Mouse (Mus musculus) urinary bladder, postnatal 10 days (tissue): Measurements from ENCODE around the gene Gng8.

Experiments
- DNase-seq: peaks from one replicate; pipeline ENCODE4 v3.0.0; 2022; ENCODE audit warnings: low spot score

Gng8 gene

GRCm38 (mm10) chr7:16891641-16892351, at the start of gene Gng8:
Gene Gng8, plus strand, starts transcription at chr7:16891786.
- peak; percentile 61 for DNase-seq

GRCm38 (mm10) chr7:16842645-16843063, 48.9 kb upstream of the Gng8 start, which contains the start of gene Prkd2:
Gene Prkd2, plus strand, starts transcription at chr7:16842902.
- peak; percentile 70 for DNase-seq

- DNase-seq: no peak
These were observed 48.0 kb upstream of the Gng8 start for GRCm38 (mm10) chr7:16843441-16844171.

- DNase-seq: no peak
These were observed 46.9 kb upstream of the Gng8 start for GRCm38 (mm10) chr7:16844696-16845071.

GRCm38 (mm10) chr7:16845072-16845819, 46.3 kb upstream of the Gng8 start:
- DNase-seq: no peak

- no peak for DNase-seq
These were observed 45.8 kb upstream of the Gng8 start for GRCm38 (mm10) chr7:16845820-16846167.

- no peak for DNase-seq
These were observed 44.8 kb upstream of the Gng8 start for GRCm38 (mm10) chr7:16846775-16847174.

- DNase-seq: no peak
These were observed 44.1 kb upstream of the Gng8 start for GRCm38 (mm10) chr7:16847507-16847906.

GRCm38 (mm10) chr7:16848579-16848978, 43.0 kb upstream of the Gng8 start:
- DNase-seq: no peak

GRCm38 (mm10) chr7:16851636-16852035, 40.0 kb upstream of the Gng8 start:
- no peak for DNase-seq

GRCm38 (mm10) chr7:16853302-16853831, 38.2 kb upstream of the Gng8 start:
- DNase-seq: no peak

GRCm38 (mm10) chr7:16858336-16858735, 33.2 kb upstream of the Gng8 start:
- no peak for DNase-seq

GRCm38 (mm10) chr7:16859902-16860651, 31.5 kb upstream of the Gng8 start:
- no peak for DNase-seq

GRCm38 (mm10) chr7:16867488-16867887, 24.1 kb upstream of the Gng8 start:
- no peak for DNase-seq

GRCm38 (mm10) chr7:16869497-16869896, 22.1 kb upstream of the Gng8 start:
- no peak for DNase-seq

- no peak for DNase-seq
These were observed 20.0 kb upstream of the Gng8 start for GRCm38 (mm10) chr7:16871600-16871999.

GRCm38 (mm10) chr7:16872478-16872877, 19.1 kb upstream of the Gng8 start:
- DNase-seq: no peak

GRCm38 (mm10) chr7:16873392-16873791, 18.2 kb upstream of the Gng8 start:
- no peak for DNase-seq

- no peak for DNase-seq
These were observed 17.4 kb upstream of the Gng8 start for GRCm38 (mm10) chr7:16874190-16874589.

- peak; percentile 96 for DNase-seq
These were observed 16.8 kb upstream of the Gng8 start for GRCm38 (mm10) chr7:16874756-16875309.

GRCm38 (mm10) chr7:16875310-16875325, 16.5 kb upstream of the Gng8 start, which contains the start of gene Dact3:
Gene Dact3, plus strand, starts transcription at chr7:16875317.
- no peak for DNase-seq

GRCm38 (mm10) chr7:16875326-16875725, 16.3 kb upstream of the Gng8 start:
- DNase-seq: no peak
